Mouse (Mus musculus) cerebellum, postnatal 4 days (tissue): Measurements from ENCODE around the gene Samd4.
"Not testable (repeated sequence)": the region's sequence is repeated elsewhere in the genome, so short reads cannot be mapped to it uniquely, and the experiment has no call there.

Source experiments
- DNase-seq, 2 experiments: peaks; one replicate each; pipeline ENCODE4 v3.0.0; 2022; ENCODE audit warnings: low spot score in 2 of 2, mixed read lengths in 1 of 2

Gene Samd4

DNA sequence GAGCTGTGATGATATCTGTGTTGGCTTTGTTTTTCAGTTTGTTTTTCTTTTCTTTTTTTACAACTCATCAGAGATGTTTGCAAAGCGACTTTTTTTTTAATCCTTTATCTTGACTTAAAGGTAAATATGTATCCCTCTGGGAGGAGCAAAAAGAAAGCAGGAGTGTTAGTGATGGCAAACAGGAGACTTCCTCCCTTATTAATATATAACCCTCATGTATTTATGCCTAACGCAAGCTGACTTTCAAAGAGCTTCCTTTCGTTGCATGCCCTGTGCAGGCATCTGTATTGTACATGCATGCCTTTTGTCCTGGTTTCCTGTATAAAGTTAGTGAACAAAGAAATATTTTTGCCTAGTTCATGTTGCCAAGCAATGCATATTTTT lies 222.5 kb downstream of the Samd4 start:
- no peak for DNase-seq

- no peak for DNase-seq
These were observed 223.1 kb downstream of the Samd4 start for GRCm38 (mm10) chr14:47105755-47106154.

- no peak for DNase-seq
These were observed 224.8 kb downstream of the Samd4 start for GRCm38 (mm10) chr14:47107461-47107860.

DNA sequence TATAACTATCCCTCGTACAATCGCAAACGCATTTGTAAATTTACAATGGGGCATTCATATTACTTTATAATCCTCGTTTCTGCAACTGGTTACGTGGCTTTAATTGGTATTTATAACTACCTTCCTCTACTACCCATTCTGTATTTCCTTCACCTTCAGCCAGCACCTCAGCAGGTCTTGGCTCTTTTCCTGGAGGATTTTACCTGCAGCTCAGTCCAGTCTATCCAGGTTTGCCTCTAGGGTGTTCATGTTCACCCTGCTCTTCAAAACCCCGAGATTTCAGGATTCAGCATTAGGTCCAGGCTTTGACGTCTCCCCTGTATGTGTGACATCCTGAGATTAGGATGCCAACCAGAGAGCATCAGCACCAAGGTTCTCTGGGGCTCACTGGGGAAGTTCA lies 227.7 kb downstream of the Samd4 start:
- DNase-seq = not testable (repeated sequence)

GRCm38 (mm10) chr14:47111341-47111740 lies 228.7 kb downstream of the Samd4 start:
- no peak for DNase-seq

DNA sequence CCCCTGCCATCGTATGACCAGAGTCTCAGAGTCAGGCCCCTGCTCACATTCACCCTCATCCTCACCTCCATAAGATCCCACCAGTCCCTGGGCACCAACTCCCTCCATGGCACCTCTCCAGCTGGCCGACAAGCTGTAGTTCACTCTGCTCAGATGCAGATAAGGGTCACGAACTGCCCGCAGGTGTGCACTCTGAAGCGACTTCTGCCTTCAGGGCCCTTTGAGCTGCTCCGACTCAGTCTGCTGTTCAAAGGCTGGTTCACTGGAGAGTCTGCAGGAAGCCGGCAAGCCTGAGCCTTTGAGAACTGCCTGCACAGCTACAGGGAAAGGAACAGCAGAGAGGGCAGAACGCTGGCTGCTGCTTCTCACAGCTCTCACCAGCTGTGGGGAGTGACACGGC lies 232.5 kb downstream of the Samd4 start:
- no peak for DNase-seq

DNA sequence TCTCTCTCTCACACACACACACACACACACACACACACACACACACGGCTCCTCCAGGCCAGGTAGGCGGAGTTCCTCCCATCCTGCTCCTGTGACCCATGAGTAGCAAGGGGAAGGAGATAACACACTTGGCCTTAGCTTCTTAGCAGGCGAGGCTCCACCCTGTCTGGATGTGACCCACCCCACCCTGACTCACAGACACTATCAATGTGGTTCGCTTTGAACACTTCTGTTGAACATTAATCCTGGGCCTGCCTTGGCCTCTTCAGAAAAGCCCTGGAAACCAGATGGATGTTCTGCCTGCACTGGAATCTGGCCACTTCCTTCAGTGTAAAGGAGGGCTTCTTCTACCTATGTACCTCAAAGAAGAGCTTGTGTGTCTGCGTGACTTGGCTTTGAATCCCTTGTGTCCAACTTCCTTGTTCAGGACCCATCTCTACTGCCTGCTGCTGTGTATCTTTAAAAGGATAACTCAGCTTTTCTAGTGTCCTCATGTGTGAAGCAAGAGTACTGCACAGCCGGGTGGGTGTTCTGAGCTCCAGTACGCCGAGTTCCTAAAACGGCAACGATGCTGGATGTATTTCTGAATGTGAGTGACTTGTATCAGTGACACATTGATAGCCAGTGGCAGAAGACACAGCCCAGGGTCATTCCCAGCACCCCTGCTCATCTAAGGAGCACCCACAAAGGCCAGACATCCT lies 233.6 kb downstream of the Samd4 start:
- no peak for DNase-seq

DNA sequence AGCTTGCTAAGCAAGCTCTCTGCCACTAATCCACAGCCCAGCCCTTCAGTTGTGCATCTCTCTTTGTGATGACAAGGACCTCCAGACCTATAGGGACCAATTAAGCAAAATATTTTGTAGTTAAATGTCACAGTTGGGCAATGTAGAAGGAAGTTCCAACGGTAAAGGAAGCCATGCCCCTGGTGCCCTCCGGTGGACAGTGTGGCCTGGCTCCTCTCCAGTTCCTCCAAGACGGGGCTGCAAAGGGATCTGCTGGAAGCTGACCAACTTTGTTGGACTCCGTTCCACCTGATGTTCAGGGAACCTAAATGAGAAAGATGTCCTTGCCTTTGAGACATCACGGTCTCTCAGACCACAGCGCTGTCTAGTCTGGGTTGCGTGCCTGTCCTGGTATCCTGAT lies 234.9 kb downstream of the Samd4 start:
- DNase-seq = no peak

DNA sequence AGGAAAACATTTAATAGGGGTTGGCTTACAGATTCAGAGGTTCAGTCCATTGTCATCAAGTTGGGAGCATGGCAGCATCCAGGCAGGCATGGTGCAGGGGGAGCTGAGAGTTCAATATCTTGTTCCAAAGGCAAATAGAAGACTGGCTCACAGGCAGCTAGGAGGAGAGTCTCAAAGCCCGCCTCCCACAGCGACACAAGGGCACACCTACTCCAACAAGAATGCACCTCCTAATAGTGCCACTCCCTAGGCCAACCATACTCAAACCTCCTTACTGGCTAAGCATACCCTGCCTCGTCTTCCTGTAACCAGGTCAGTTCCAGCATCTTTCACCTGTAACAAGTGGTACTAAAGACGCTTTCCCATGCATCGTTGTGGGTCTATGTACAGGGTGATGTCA lies 245.3 kb downstream of the Samd4 start:
- no peak for DNase-seq

- no peak for DNase-seq
These were observed 251.3 kb downstream of the Samd4 start for GRCm38 (mm10) chr14:47133948-47134347.

GRCm38 (mm10) chr14:47136637-47137036 lies 254.0 kb downstream of the Samd4 start:
- no peak for DNase-seq

GRCm38 (mm10) chr14:47138853-47139252 lies 256.2 kb downstream of the Samd4 start:
- no peak for DNase-seq

DNA sequence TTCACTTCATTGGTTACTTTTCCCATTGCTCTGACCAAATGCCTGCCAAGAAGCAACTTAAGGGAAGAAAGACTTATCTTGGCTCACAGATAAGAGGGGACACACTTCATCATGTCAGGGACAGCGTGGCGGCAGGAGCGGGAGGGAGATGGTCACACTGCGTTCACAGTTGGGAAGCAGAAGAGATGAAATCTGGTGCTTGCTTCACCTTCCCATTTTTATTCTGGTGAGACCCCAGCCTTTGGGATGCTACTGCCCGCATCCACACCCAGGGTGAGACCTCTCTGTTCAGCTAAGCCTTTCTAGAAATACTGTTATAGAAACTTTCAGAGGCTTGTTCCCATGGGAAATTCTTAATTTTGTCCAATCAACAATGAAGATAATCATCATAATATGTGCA lies 261.7 kb downstream of the Samd4 start:
- DNase-seq = no peak

GRCm38 (mm10) chr14:47151306-47151705 lies 268.7 kb downstream of the Samd4 start:
- DNase-seq = no peak

- DNase-seq = no peak
These were observed 271.6 kb downstream of the Samd4 start for GRCm38 (mm10) chr14:47154303-47154702.
